Mouse (Mus musculus) forebrain, embryonic 16.5 days (tissue): ENCODE data around the gene Sf3a1. TPM values are rescaled to one million over a fixed set of nuclear protein-coding genes. Genes with fewer than 3 reads are reported as not detected.

Experiments used
- ATAC-seq: fragments of 200-750 bp; cut with Nextera tagmentation; 2 replicates; pipeline ENCODE4 v1.8.0; 2017; ENCODE audit warnings: mild to moderate bottlenecking, moderate library complexity
- H3K27ac ChIP-seq: fragments of 300-500 bp; sonication (generic); 2 replicates; pipeline ENCODE4 v1.5.1; 2014; ENCODE audit warnings: low read length, control low read depth
- H3K27me3 ChIP-seq: fragments of 300-500 bp; sonication (generic); replicated peaks from 2 replicates; pipeline ENCODE4 v1.6.1; 2014; ENCODE audit warnings: low read length; ENCODE audit not compliant: control insufficient read depth, insufficient read depth
- H3K36me3 ChIP-seq: fragments of 300-500 bp; sonication (generic); 2 replicates; pipeline ENCODE4 v1.6.1; 2014; ENCODE audit not compliant: control insufficient read depth, insufficient read depth
- H3K4me1 ChIP-seq: fragments of 300-500 bp; sonication (generic); replicated peaks from 2 replicates; pipeline ENCODE4 v1.6.1; 2014; ENCODE audit warnings: low read length; ENCODE audit not compliant: control insufficient read depth, insufficient read depth
- H3K4me2 ChIP-seq: fragments of 300-500 bp; sonication (generic); 2 replicates; pipeline ENCODE4 v1.6.1; 2014; ENCODE audit warnings: mild to moderate bottlenecking, low read length, control low read depth
- H3K4me3 ChIP-seq: fragments of 300-500 bp; sonication (generic); replicated peaks from 2 replicates; pipeline ENCODE4 v1.5.1; 2014; ENCODE audit warnings: mild to moderate bottlenecking, low read length, control low read depth
- H3K9ac ChIP-seq: fragments of 300-500 bp; sonication (generic); replicated peaks from 2 replicates; pipeline ENCODE4 v1.6.1; 2014; ENCODE audit warnings: low read depth, low read length, control low read depth
- H3K9me3 ChIP-seq: fragments of 300-500 bp; sonication (generic); 2 replicates; pipeline ENCODE4 v1.6.1; 2016; ENCODE audit warnings: low read length; ENCODE audit not compliant: control insufficient read depth
- WGBS: fragments of 180-500 bp; shearing (Covaris S2); extraction: QIAGEN DNeasy Blood & Tissue Kit; methylation state at CpG from one replicate; pipeline ENCODE4 v1.1.7; 2014; 5-methylcytosine and 5-hydroxymethylcytosine counted together
- polyA plus RNA-seq: library from polyadenylated mRNA; unstranded; fragments of >200 nt; fragmentation: Nextera tagmentation; extraction: Ambion mirVana; gene quantifications from 2 replicates; pipeline ENCODE4 v1.2.1, GENCODE M21; 2015

Sf3a1 gene
- polyA plus RNA-seq, 1 experiment from 2014 or later, result 60.6 TPM

DNA sequence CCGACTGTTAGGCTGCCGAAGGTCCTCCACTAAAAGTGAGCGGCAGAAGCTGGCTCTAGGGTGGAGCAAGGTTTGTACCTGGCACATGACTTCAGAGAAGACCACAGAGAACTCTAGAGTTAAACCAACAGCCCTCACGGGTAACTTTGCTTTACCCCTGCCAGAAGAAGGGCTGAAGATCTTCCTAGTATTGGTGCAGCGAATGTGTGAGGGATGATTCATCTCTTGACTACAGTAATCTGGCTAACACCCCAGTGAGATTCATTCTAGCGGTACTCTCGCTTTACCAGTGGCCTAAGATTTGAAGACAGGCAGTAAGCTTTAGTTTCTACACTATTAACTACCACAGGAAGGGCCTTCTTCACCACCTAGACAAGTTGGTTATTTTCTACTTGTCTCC lies 45.8 kb downstream of the Sf3a1 start:
- Histone ChIP-seq H3K4me2 (no peak overlapping the region), H3K4me1 (no peaks in the 10 kb centered on the region), H3K36me3 (no peaks in the 10 kb centered on the region), H3K27ac (no peak overlapping the region), H3K9ac (no peak overlapping the region), H3K27me3 (no peaks in the 10 kb centered on the region), H3K9me3 (no peaks in the 10 kb centered on the region), H3K4me3 (no peak overlapping the region)
- 89% methylated on average over 7 of the region's 7 CpGs for WGBS
- no peak for ATAC-seq

DNA sequence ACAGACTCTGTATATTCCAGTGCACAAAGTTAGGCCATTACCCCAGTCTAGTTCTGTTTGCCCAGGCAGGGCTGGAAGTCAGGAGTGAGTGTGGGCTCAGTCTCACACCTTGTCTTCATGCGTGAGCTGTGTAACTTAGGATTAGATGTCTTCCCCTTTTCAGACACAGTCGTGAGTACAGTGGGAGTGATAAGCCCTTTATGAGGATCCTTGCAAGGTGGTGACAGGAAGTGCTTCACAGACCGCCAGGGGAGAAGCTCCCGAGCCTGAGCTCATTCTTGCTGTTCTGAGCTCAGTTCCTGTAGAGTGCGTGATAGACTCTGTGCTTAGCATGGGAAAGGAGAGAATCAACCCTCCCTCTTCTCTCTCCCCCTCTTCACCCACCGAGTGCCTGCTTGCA lies 46.4 kb downstream of the Sf3a1 start:
- Histone ChIP-seq H3K9ac (no peak overlapping the region), H3K9me3 (no peaks in the 10 kb centered on the region), H3K36me3 (no peaks in the 10 kb centered on the region), H3K4me1 (no peaks in the 10 kb centered on the region), H3K4me2 (no peak overlapping the region), H3K27me3 (no peaks in the 10 kb centered on the region), H3K4me3 (no peak overlapping the region), H3K27ac (no peak overlapping the region)
- no peak for ATAC-seq
- 81% methylated on average over 6 of the region's 6 CpGs for WGBS

DNA sequence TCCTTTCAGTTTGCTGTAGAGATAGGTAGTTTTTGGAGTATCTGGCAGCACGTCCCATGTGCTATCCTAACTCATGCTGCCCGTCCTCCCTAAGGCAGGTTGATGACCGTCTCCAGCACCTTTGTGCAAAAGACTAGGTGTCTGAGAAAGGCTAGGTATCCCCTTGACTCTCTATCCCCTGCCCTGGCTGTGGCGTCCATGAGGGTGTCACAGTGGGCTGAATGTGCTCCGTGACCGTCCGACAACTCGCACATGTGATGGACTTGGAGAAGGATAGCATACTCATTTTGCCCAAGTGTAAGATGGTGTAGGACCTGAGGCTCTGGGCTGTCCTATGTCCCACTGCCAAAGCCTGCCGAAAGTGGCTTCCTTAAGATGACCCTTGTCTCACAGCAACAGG lies 47.5 kb downstream of the Sf3a1 start:
- H3K27me3 ChIP-seq, result no peaks in the 10 kb centered on the region
- H3K36me3 ChIP-seq, result peaks cover under 1% of the 10 kb centered on the region; the same call in 1 of the 2 replicates
- WGBS, result 96% methylated on average over 9 of the region's 9 CpGs
- H3K27ac ChIP-seq, result no peak overlapping the region
- no peak overlapping the region for H3K9ac ChIP-seq
- no peak overlapping the region for H3K4me3 ChIP-seq
- H3K9me3 ChIP-seq, result no peaks in the 10 kb centered on the region
- H3K4me1 ChIP-seq, result no peaks in the 10 kb centered on the region
- no peak overlapping the region for H3K4me2 ChIP-seq
- no peak for ATAC-seq

GRCm38 (mm10) chr11:4209556-4209955 lies 49.4 kb downstream of the Sf3a1 start:
- no peaks in the 10 kb centered on the region for H3K9me3 ChIP-seq
- H3K9ac ChIP-seq, result no peak overlapping the region
- H3K27ac ChIP-seq, result no peak overlapping the region
- H3K4me2 ChIP-seq, result no peak overlapping the region
- peaks cover 4% of the 10 kb centered on the region for H3K36me3 ChIP-seq
- no peak overlapping the region for H3K4me3 ChIP-seq
- no peak for ATAC-seq
- no peaks in the 10 kb centered on the region for H3K4me1 ChIP-seq
- 77% methylated on average over 5 of the region's 5 CpGs for WGBS
- no peaks in the 10 kb centered on the region for H3K27me3 ChIP-seq

DNA sequence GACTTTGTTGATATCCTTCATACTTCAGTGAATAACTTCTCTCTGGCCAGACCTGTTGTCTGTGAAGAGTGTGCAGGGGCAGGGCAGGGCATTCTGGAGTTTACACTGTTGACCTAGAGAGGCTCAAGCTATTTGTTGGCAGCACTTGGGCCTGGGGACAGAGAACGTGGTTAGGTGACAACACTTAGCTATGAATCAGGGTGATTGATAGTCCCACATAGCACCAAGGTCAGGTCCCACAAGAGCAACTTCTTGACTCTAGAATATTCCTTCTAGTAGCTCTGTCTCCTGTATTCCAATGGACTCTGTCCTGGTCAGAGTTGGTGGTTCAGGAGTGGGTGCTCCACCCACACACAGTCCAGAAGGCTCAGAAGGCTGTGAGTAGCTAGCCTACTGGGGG lies 50.6 kb downstream of the Sf3a1 start:
- no peak overlapping the region for H3K27ac ChIP-seq
- H3K4me2 ChIP-seq, result no peak overlapping the region
- no peak overlapping the region for H3K9ac ChIP-seq
- no peak for ATAC-seq
- H3K36me3 ChIP-seq, result peaks cover 8% of the 10 kb centered on the region
- WGBS, result 91% methylated on average over 1 of the region's 1 CpGs
- no peak overlapping the region for H3K4me3 ChIP-seq
- H3K4me1 ChIP-seq, result no peaks in the 10 kb centered on the region
- H3K27me3 ChIP-seq, result no peaks in the 10 kb centered on the region
- H3K9me3 ChIP-seq, result no peaks in the 10 kb centered on the region

- H3K9ac ChIP-seq, result no peak overlapping the region
- ATAC-seq, result no peak
- peaks cover 7% of the 10 kb centered on the region; the same call in 1 of the 2 replicates for H3K27me3 ChIP-seq
- peaks cover 6% of the 10 kb centered on the region for H3K9me3 ChIP-seq
- WGBS, result 94% methylated on average over 10 of the region's 10 CpGs
- peaks cover 5% of the 10 kb centered on the region for H3K4me1 ChIP-seq
- no peak overlapping the region for H3K4me2 ChIP-seq
- peaks cover 8% of the 10 kb centered on the region for H3K36me3 ChIP-seq
- no peak overlapping the region for H3K27ac ChIP-seq
- H3K4me3 ChIP-seq, result no peak overlapping the region
Observed at GRCm38 (mm10) chr11:4213107-4213506, 53.0 kb downstream of the Sf3a1 start.

- peaks cover 8% of the 10 kb centered on the region for H3K36me3 ChIP-seq
- H3K4me3 ChIP-seq, result no peak overlapping the region
- 93% methylated on average over 14 of the region's 14 CpGs for WGBS
- no peak for ATAC-seq
- no peak overlapping the region for H3K9ac ChIP-seq
- H3K4me1 ChIP-seq, result peaks cover 8% of the 10 kb centered on the region
- no peak overlapping the region for H3K27ac ChIP-seq
- H3K4me2 ChIP-seq, result no peak overlapping the region
- H3K9me3 ChIP-seq, result peaks cover 6% of the 10 kb centered on the region
- peaks cover 10% of the 10 kb centered on the region for H3K27me3 ChIP-seq
Observed at GRCm38 (mm10) chr11:4214572-4214971, 54.4 kb downstream of the Sf3a1 start.

GRCm38 (mm10) chr11:4215061-4215460 lies 54.9 kb downstream of the Sf3a1 start:
- Histone ChIP-seq H3K9ac (no peak overlapping the region), H3K27ac (no peak overlapping the region), H3K4me2 (no peak overlapping the region), H3K9me3 (peaks cover 6% of the 10 kb centered on the region), H3K36me3 (peaks cover 8% of the 10 kb centered on the region), H3K27me3 (peaks cover 10% of the 10 kb centered on the region), H3K4me1 (peaks cover 8% of the 10 kb centered on the region), H3K4me3 (no peak overlapping the region)
- no peak for ATAC-seq
- 91% methylated on average over 10 of the region's 10 CpGs for WGBS

GRCm38 (mm10) chr11:4216248-4217000 lies 56.3 kb downstream of the Sf3a1 start:
- WGBS, result 73% methylated on average over 9 of the region's 9 CpGs
- Histone ChIP-seq H3K4me1 (peaks cover 8% of the 10 kb centered on the region), H3K9me3 (peaks cover 6% of the 10 kb centered on the region), H3K27me3 (peaks cover 14% of the 10 kb centered on the region), H3K4me2 (no peak overlapping the region), H3K4me3 (no peak overlapping the region), H3K36me3 (peaks cover 8% of the 10 kb centered on the region), H3K9ac (no peak overlapping the region), H3K27ac (no peak overlapping the region)
- ATAC-seq, result no peak
